Mouse (Mus musculus): ENCODE measurements around the gene Ptpn23.

GRCm38 (mm10) chr9:110342008-110342407 is 66.0 kb downstream of the Ptpn23 start:
- TF ChIP-seq GATA1 (IDR thresholded peaks at IDR 0.05; ENCODE audit: borderline replicate concordance, low read length), result no peak
- TF ChIP-seq FLI1 (IDR thresholded peaks at IDR 0.05; ENCODE audit: low read length), result no peak
